Mouse (Mus musculus): ENCODE data around the gene Per1.

GRCm38 (mm10) chr11:69064259-69065133, 30.5 kb upstream of the Per1 start:
- TF ChIP-seq CTCF (IDR thresholded peaks at IDR 0.05; ENCODE audit: low read depth, low read length): no peak
- TF ChIP-seq POLR2AphosphoS5 (IDR thresholded peaks at IDR 0.05; ENCODE audit: insufficient replicate concordance, low read depth, low read length): no peak
- no peak for TF ChIP-seq GATA1 (IDR thresholded peaks at IDR 0.05; ENCODE audit: borderline replicate concordance, low read length)
